Mouse (Mus musculus) intestine, postnatal 0 days (tissue): ENCODE data around the gene Pink1. TPM values are rescaled to one million over a fixed set of nuclear protein-coding genes. Genes with fewer than 3 reads are reported as not detected.
A peak's percentile ranks its signal among the peaks of the same experiment; 100 is the strongest.

Experiments
- ATAC-seq: fragments of 200-750 bp; cut with Nextera tagmentation; 2 replicates; pipeline ENCODE4 v1.8.0; 2017; ENCODE audit warnings: mild to moderate bottlenecking, moderate TSS enrichment, moderate library complexity
- H3K27ac ChIP-seq: fragments of 300-500 bp; sonication (generic); 2 replicates; pipeline ENCODE4 v1.5.1; 2014; ENCODE audit warnings: mild to moderate bottlenecking, low read depth, low read length, moderate library complexity
- H3K27me3 ChIP-seq: fragments of 300-500 bp; sonication (generic); replicated peaks from 2 replicates; pipeline ENCODE4 v1.6.1; 2014; ENCODE audit warnings: low read length, mixed read lengths; ENCODE audit not compliant: control insufficient read depth, insufficient read depth
- H3K36me3 ChIP-seq: fragments of 300-500 bp; sonication (generic); 2 replicates; pipeline ENCODE4 v1.6.1; 2014; ENCODE audit warnings: mild to moderate bottlenecking, moderate library complexity; ENCODE audit not compliant: control insufficient read depth, insufficient read depth
- H3K4me1 ChIP-seq: fragments of 300-500 bp; sonication (generic); replicated peaks from 2 replicates; pipeline ENCODE4 v1.6.1; 2014; ENCODE audit warnings: antibody characterized with exemption, low read length, mixed read lengths; ENCODE audit not compliant: control insufficient read depth, insufficient read depth
- H3K4me2 ChIP-seq: fragments of 300-500 bp; sonication (generic); replicated peaks from 2 replicates; pipeline ENCODE4 v1.6.1; 2014; ENCODE audit warnings: low read depth, mild to moderate bottlenecking, moderate library complexity
- H3K4me3 ChIP-seq: fragments of 300-500 bp; sonication (generic); 2 replicates; pipeline ENCODE4 v1.5.1; 2014; ENCODE audit warnings: low read depth, low read length
- H3K9ac ChIP-seq: fragments of 300-500 bp; sonication (generic); 2 replicates; pipeline ENCODE4 v1.6.1; 2014; ENCODE audit warnings: mild to moderate bottlenecking, low read depth, low read length
- H3K9me3 ChIP-seq: fragments of 300-500 bp; sonication (generic); 2 replicates; pipeline ENCODE4 v1.6.1; 2016; ENCODE audit warnings: mixed run types; ENCODE audit not compliant: control insufficient read depth
- CTCF ChIP-seq: sonication (generic); IDR thresholded peaks from 2 replicates; pipeline ENCODE4 v1.5.1; 2016; ENCODE audit warnings: low read depth, mild to moderate bottlenecking, control low read depth, antibody characterized with exemption, moderate library complexity
- WGBS: fragments of 180-500 bp; shearing (Covaris S2); extraction: QIAGEN DNeasy Blood & Tissue Kit; methylation state at CpG from one replicate; pipeline ENCODE4 v1.1.7; 2014; 5-methylcytosine and 5-hydroxymethylcytosine counted together
- polyA plus RNA-seq: library from polyadenylated mRNA; unstranded; fragments of >200 nt; fragmentation: Nextera tagmentation; extraction: Ambion mirVana; gene quantifications from 2 replicates; pipeline ENCODE4 v1.2.1, GENCODE M21; 2015

Pink1 gene
- polyA plus RNA-seq, 1 experiment from 2014 or later: 65.8 TPM

DNA sequence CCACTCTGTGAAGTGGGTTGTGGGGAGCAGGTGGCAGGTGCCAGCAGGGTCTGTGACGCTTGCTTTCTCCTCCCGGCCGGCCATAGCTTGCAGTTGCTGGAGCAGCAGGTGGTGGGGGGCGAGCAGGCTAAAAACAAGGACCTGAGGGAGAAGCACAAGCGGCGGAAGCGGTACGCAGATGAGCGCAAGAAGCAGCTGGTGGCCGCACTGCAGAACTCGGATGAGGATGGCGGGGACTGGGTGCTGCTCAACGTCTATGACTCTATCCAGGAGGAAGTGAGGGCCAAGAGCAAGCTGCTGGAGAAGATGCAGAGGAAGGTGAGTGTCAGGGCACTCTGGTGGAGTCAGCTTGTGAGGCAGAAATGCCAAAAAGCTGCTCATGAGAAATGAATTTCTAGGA lies 34.1 kb downstream of the Pink1 start:
- no peaks in the 10 kb centered on the region for H3K36me3 ChIP-seq
- ATAC-seq: no peak; the same call in 1 of the 2 replicates
- H3K9ac ChIP-seq: no peak overlapping the region
- H3K27ac ChIP-seq: no peak overlapping the region
- H3K9me3 ChIP-seq: no peaks in the 10 kb centered on the region
- H3K27me3 ChIP-seq: no peaks in the 10 kb centered on the region
- 82% methylated on average over 13 of the region's 13 CpGs for WGBS
- H3K4me2 ChIP-seq: 0 out of 2 replicates have a peak overlapping the region, but pooled peaks have one; percentile 21
- H3K4me3 ChIP-seq: no peak overlapping the region
- no peak for TF ChIP-seq CTCF
- peaks cover 3% of the 10 kb centered on the region; the same call in 1 of the 2 replicates for H3K4me1 ChIP-seq

DNA sequence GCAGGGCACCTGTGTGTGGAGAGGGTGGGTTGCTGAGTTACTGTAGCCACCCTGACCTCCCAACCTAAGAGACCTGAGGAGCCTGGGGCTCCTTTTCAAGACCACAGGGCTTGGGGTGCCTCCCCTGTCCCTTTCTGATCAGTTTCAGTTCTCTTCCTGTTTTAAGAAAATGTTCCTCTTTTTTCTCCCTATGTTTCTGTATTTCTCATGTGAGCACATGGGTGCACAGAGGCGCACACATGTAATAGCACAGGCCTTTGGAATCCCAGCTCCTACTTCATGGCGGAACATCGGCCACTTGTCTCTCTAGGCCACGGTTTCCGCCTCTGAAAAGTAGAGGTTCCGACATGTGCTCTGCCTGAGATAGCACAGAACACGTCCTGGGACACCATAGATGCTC lies 37.4 kb downstream of the Pink1 start:
- Histone ChIP-seq H3K27ac (no peak overlapping the region), H3K9me3 (no peaks in the 10 kb centered on the region; the same call in 1 of the 2 replicates), H3K4me2 (no peak overlapping the region), H3K9ac (no peak overlapping the region), H3K4me1 (peaks cover 3% of the 10 kb centered on the region; the same call in 1 of the 2 replicates), H3K27me3 (no peaks in the 10 kb centered on the region), H3K4me3 (no peak overlapping the region), H3K36me3 (no peaks in the 10 kb centered on the region)
- no peak for TF ChIP-seq CTCF
- no peak for ATAC-seq
- WGBS: 88% methylated on average over 7 of the region's 7 CpGs

DNA sequence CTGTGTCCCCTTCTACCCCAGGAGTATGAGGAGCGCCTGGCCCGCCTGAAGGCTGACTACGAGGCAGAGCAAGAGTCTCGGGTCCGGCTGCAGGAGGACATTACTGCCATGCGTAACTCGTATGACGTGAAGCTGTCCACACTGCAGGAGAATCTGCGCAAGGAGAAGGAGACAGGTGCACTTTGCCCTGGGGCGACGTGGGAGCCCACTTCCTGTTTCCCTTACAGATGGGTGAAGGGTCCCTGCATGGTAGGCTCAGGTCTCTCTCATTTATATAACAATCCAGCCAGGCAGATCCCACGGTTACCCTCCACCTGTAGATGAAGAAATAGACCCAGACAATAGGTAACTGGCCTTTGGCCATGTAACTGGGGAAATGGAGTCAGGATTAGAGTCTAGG lies 39.7 kb downstream of the Pink1 start:
- 74% methylated on average over 12 of the region's 12 CpGs for WGBS
- H3K4me2 ChIP-seq: no peak overlapping the region
- no peak overlapping the region for H3K27ac ChIP-seq
- no peaks in the 10 kb centered on the region for H3K4me1 ChIP-seq
- TF ChIP-seq CTCF: no peak
- H3K36me3 ChIP-seq: no peaks in the 10 kb centered on the region
- H3K4me3 ChIP-seq: no peak overlapping the region
- no peak for ATAC-seq
- no peak overlapping the region for H3K9ac ChIP-seq
- no peaks in the 10 kb centered on the region for H3K27me3 ChIP-seq
- H3K9me3 ChIP-seq: no peaks in the 10 kb centered on the region; the same call in 1 of the 2 replicates

DNA sequence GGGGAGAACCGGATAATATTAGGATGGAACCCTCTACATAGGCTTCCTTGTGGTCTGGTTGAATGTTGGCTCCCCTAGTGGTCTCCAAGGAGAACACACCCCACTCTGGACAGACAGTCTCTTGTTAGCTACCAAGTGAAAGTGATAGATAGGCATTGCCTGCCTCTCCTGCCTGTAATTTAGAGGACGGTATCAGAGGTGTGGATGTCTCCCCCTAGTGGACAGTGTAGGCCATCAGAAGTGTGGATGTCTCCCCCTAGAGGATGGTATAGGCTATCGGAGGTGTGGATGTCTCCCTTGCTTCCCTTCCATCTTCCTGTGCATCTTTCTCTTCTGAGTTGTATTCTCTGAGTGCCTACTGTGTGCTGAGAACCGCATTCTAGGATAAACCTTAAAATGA lies 43.3 kb downstream of the Pink1 start:
- H3K27ac ChIP-seq: no peak overlapping the region
- TF ChIP-seq CTCF: peak; percentile 100
- no peaks in the 10 kb centered on the region for H3K4me1 ChIP-seq
- WGBS: 34% methylated on average over 4 of the region's 4 CpGs
- no peak overlapping the region for H3K4me3 ChIP-seq
- H3K36me3 ChIP-seq: no peaks in the 10 kb centered on the region
- peak; percentile 79 for ATAC-seq
- H3K9ac ChIP-seq: no peak overlapping the region
- H3K4me2 ChIP-seq: no peak overlapping the region
- no peaks in the 10 kb centered on the region for H3K27me3 ChIP-seq
- no peaks in the 10 kb centered on the region; the same call in 1 of the 2 replicates for H3K9me3 ChIP-seq

DNA sequence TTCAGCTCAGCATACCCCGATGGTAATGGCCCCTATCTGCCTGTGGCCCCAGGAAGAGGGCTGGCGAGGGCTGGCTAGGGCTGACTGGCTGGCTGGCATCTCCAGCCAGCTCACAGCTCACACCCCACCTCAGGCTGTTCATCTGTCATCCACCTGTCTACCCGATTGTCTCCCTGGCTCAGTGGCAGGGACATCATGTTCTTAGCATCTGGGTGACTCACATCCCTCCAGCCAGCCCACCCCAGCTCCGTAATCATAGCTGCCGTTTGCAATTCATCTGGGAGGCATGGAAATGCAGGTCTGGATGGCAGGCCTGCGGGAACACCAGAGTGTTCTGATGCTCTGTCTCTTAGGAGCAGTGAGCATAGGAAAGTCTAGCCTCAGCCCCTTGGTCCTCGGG lies 47.8 kb downstream of the Pink1 start:
- no peak overlapping the region for H3K9ac ChIP-seq
- ATAC-seq: no peak
- no peak overlapping the region for H3K4me2 ChIP-seq
- H3K27ac ChIP-seq: no peak overlapping the region
- no peak for TF ChIP-seq CTCF
- WGBS: 73% methylated on average over 7 of the region's 7 CpGs
- no peaks in the 10 kb centered on the region for H3K9me3 ChIP-seq
- no peaks in the 10 kb centered on the region for H3K36me3 ChIP-seq
- H3K4me3 ChIP-seq: no peak overlapping the region
- H3K4me1 ChIP-seq: no peaks in the 10 kb centered on the region
- H3K27me3 ChIP-seq: 0 out of 2 replicates have a peak, but pooled peaks cover 3% of the 10 kb centered on the region

DNA sequence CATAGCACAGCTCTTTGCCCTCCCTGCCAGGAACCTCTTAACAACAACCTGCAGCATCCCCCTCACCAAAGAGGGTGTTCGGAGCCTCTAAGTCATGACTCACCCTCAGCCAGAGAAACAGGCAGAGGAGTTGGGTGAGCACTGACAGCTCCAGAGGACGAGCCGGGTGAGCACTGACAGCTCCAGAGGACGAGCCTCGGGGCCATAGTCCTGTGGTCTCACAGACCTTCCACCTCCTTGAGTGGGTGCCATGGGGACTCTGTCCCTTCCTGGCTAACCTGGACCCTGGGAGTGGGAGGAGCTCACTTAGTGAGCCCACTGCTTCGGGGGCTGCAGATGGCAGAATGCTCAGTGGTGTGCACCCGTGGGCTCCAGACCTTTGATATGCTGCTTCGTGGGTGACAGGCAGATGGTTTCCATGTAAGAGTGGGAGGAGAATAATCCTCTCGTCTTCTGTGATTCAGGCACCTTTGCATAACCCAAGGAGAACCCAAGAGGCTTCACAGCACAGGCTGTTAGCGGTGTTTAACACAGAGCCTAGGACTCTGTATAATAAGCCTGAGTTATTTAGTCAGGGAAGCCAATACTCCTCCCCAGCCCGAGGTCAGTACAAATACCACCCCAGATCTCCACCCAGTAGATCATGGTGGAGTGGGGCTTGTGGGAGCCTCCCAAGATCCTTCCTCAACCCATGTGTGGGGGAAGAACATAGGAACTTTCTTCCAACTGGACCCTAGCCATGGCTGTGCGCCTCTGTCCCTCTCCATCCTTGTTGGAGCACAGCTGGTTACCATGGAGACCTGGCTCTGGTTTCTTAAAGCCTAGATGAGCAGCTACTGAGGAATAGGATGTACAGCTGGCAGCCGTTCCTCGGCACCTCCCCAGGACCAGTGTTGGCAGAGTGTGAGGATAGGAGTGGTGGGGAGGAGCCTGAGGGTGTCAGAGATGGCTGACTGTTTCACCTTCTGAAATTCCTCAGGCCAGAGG lies 53.8 kb downstream of the Pink1 start:
- Histone ChIP-seq H3K36me3 (no peaks in the 10 kb centered on the region), H3K4me3 (no peak overlapping the region), H3K27ac (no peak overlapping the region), H3K9ac (no peak overlapping the region), H3K27me3 (0 out of 2 replicates have a peak, but pooled peaks cover 3% of the 10 kb centered on the region), H3K4me2 (no peak overlapping the region), H3K9me3 (no peaks in the 10 kb centered on the region), H3K4me1 (no peaks in the 10 kb centered on the region)
- no peak for ATAC-seq
- WGBS: 60% methylated on average over 14 of the region's 14 CpGs
- no peak for TF ChIP-seq CTCF
